Mouse (Mus musculus) neural tube, embryonic 15.5 days (tissue): Measurements from ENCODE around the gene Gm17660. TPM values are rescaled to one million over a fixed set of nuclear protein-coding genes. Genes with fewer than 3 reads are reported as not detected.

ENCODE experiments used
- ATAC-seq: fragments of 200-750 bp; cut with Nextera tagmentation; 2 replicates; pipeline ENCODE4 v1.8.0; 2017; ENCODE audit warnings: mild to moderate bottlenecking, moderate TSS enrichment, moderate library complexity; ENCODE audit not compliant: low FRiP score
- H3K27ac ChIP-seq: fragments of 300-500 bp; sonication (generic); replicated peaks from 2 replicates; pipeline ENCODE4 v1.5.1; 2015; ENCODE audit warnings: mild to moderate bottlenecking, inconsistent platforms
- H3K27me3 ChIP-seq: fragments of 300-500 bp; sonication (generic); replicated peaks from 2 replicates; pipeline ENCODE4 v1.6.1; 2015; ENCODE audit warnings: inconsistent platforms
- H3K36me3 ChIP-seq: fragments of 300-500 bp; sonication (generic); 2 replicates; pipeline ENCODE4 v1.6.1; 2015; ENCODE audit warnings: inconsistent platforms
- H3K4me1 ChIP-seq: fragments of 300-500 bp; sonication (generic); 2 replicates; pipeline ENCODE4 v1.6.1; 2015; ENCODE audit warnings: inconsistent platforms
- H3K4me2 ChIP-seq: fragments of 300-500 bp; sonication (generic); 2 replicates; pipeline ENCODE4 v1.6.1; 2015; ENCODE audit warnings: inconsistent platforms, mild to moderate bottlenecking, moderate library complexity
- H3K4me3 ChIP-seq: fragments of 300-500 bp; sonication (generic); replicated peaks from 2 replicates; pipeline ENCODE4 v1.5.1; 2015; ENCODE audit warnings: mild to moderate bottlenecking, inconsistent platforms
- H3K9ac ChIP-seq: fragments of 300-500 bp; sonication (generic); replicated peaks from 2 replicates; pipeline ENCODE4 v1.6.1; 2015; ENCODE audit warnings: mild to moderate bottlenecking, inconsistent platforms
- H3K9me3 ChIP-seq: fragments of 300-500 bp; sonication (generic); replicated peaks from 2 replicates; pipeline ENCODE4 v1.6.1; 2016; ENCODE audit warnings: inconsistent platforms
- WGBS: fragments of 180-500 bp; shearing (Covaris S2); methylation state at CpG from one replicate; pipeline ENCODE4 v1.1.7; 2015; ENCODE audit warnings: mixed read lengths; 5-methylcytosine and 5-hydroxymethylcytosine counted together
- polyA plus RNA-seq: library from polyadenylated mRNA; unstranded; fragments of >200 nt; fragmentation: Nextera tagmentation; extraction: Ambion mirVana; gene quantifications from 2 replicates; pipeline ENCODE4 v1.2.1, GENCODE M21; 2015

The Gm17660 gene
- polyA plus RNA-seq, 1 experiment from 2014 or later = not detected

GRCm38 (mm10) chr5:104074388-104074787, 3.0 kb downstream of the Gm17660 start:
- Histone ChIP-seq H3K36me3 (0 out of 2 replicates have a peak, but pooled peaks cover 3% of the 10 kb centered on the region), H3K27me3 (no peaks in the 10 kb centered on the region), H3K9me3 (no peaks in the 10 kb centered on the region), H3K4me1 (peaks cover 21% of the 10 kb centered on the region), H3K4me2 (0 out of 2 replicates have a peak overlapping the region, but pooled peaks have one; percentile 13), H3K4me3 (no peak overlapping the region), H3K9ac (no peak overlapping the region), H3K27ac (no peak overlapping the region)
- no peak for ATAC-seq
- WGBS = 42% methylated on average over 12 of the region's 12 CpGs

- no peaks in the 10 kb centered on the region for H3K9me3 ChIP-seq
- H3K27me3 ChIP-seq = no peaks in the 10 kb centered on the region
- H3K4me1 ChIP-seq = peaks cover 21% of the 10 kb centered on the region
- H3K27ac ChIP-seq = no peak overlapping the region
- ATAC-seq = peak; percentile 84
- H3K9ac ChIP-seq = no peak overlapping the region
- no peaks in the 10 kb centered on the region for H3K36me3 ChIP-seq
- WGBS = 68% methylated on average over 5 of the region's 5 CpGs
- H3K4me3 ChIP-seq = no peak overlapping the region
- no peak overlapping the region for H3K4me2 ChIP-seq
Measured at GRCm38 (mm10) chr5:104073602-104074001, 3.8 kb downstream of the Gm17660 start.

GRCm38 (mm10) chr5:104072272-104072886, 5.0 kb downstream of the Gm17660 start:
- no peaks in the 10 kb centered on the region for H3K36me3 ChIP-seq
- ATAC-seq = peak; percentile 90
- no peak overlapping the region for H3K4me3 ChIP-seq
- WGBS = 5% methylated on average over 6 of the region's 8 CpGs
- H3K27me3 ChIP-seq = no peaks in the 10 kb centered on the region
- H3K9me3 ChIP-seq = no peaks in the 10 kb centered on the region
- H3K9ac ChIP-seq = no peak overlapping the region
- H3K4me2 ChIP-seq = peak overlapping the region; percentile 15; the same call in 1 of the 2 replicates
- peaks cover 21% of the 10 kb centered on the region for H3K4me1 ChIP-seq
- H3K27ac ChIP-seq = peak overlapping the region; percentile 70

- ATAC-seq = no peak
- H3K4me1 ChIP-seq = peaks cover 14% of the 10 kb centered on the region
- H3K27me3 ChIP-seq = no peaks in the 10 kb centered on the region
- no peak overlapping the region for H3K4me3 ChIP-seq
- no peak overlapping the region for H3K9ac ChIP-seq
- H3K4me2 ChIP-seq = no peak overlapping the region
- H3K27ac ChIP-seq = 0 out of 2 replicates have a peak overlapping the region, but pooled peaks have one; percentile 11
- H3K9me3 ChIP-seq = no peaks in the 10 kb centered on the region
- 66% methylated on average over 4 of the region's 4 CpGs for WGBS
- H3K36me3 ChIP-seq = no peaks in the 10 kb centered on the region
Measured at GRCm38 (mm10) chr5:104071048-104071447, 6.4 kb downstream of the Gm17660 start.

- 88% methylated on average over 7 of the region's 7 CpGs for WGBS
- Histone ChIP-seq H3K4me3 (no peak overlapping the region), H3K27me3 (no peaks in the 10 kb centered on the region), H3K36me3 (peaks cover 6% of the 10 kb centered on the region), H3K9ac (no peak overlapping the region), H3K9me3 (no peaks in the 10 kb centered on the region), H3K27ac (no peak overlapping the region), H3K4me2 (no peak overlapping the region), H3K4me1 (peaks cover 6% of the 10 kb centered on the region)
- no peak for ATAC-seq
Measured at GRCm38 (mm10) chr5:104068751-104069150, 8.7 kb downstream of the Gm17660 start.

- no peaks in the 10 kb centered on the region for H3K27me3 ChIP-seq
- no peaks in the 10 kb centered on the region for H3K9me3 ChIP-seq
- no peak for ATAC-seq
- H3K9ac ChIP-seq = no peak overlapping the region
- WGBS = 91% methylated on average over 11 of the region's 11 CpGs
- peaks cover 39% of the 10 kb centered on the region for H3K36me3 ChIP-seq
- peaks cover 7% of the 10 kb centered on the region; the same call in 1 of the 2 replicates for H3K4me1 ChIP-seq
- no peak overlapping the region for H3K4me3 ChIP-seq
- H3K27ac ChIP-seq = no peak overlapping the region
- H3K4me2 ChIP-seq = no peak overlapping the region
Measured at GRCm38 (mm10) chr5:104062773-104063551, 14.4 kb downstream of the Gm17660 start.

- H3K4me2 ChIP-seq = no peak overlapping the region
- no peaks in the 10 kb centered on the region for H3K9me3 ChIP-seq
- no peaks in the 10 kb centered on the region for H3K27me3 ChIP-seq
- H3K36me3 ChIP-seq = peaks cover 39% of the 10 kb centered on the region
- H3K27ac ChIP-seq = no peak overlapping the region
- WGBS = 85% methylated on average over 13 of the region's 13 CpGs
- ATAC-seq = no peak
- H3K4me3 ChIP-seq = no peak overlapping the region
- H3K4me1 ChIP-seq = peaks cover 7% of the 10 kb centered on the region; the same call in 1 of the 2 replicates
- H3K9ac ChIP-seq = no peak overlapping the region
Measured at GRCm38 (mm10) chr5:104061936-104062772, 15.3 kb downstream of the Gm17660 start.

GRCm38 (mm10) chr5:104060429-104060828, 17.0 kb downstream of the Gm17660 start:
- 0 out of 2 replicates have a peak overlapping the region, but pooled peaks have one; percentile 18 for H3K27ac ChIP-seq
- 68% methylated on average over 5 of the region's 5 CpGs for WGBS
- peaks cover 7% of the 10 kb centered on the region; the same call in 1 of the 2 replicates for H3K4me1 ChIP-seq
- no peak for ATAC-seq
- no peaks in the 10 kb centered on the region for H3K27me3 ChIP-seq
- no peak overlapping the region for H3K4me3 ChIP-seq
- no peak overlapping the region for H3K9ac ChIP-seq
- H3K36me3 ChIP-seq = peaks cover 39% of the 10 kb centered on the region
- H3K4me2 ChIP-seq = no peak overlapping the region
- H3K9me3 ChIP-seq = no peaks in the 10 kb centered on the region

GRCm38 (mm10) chr5:104059628-104060027, 17.8 kb downstream of the Gm17660 start:
- H3K4me3 ChIP-seq = no peak overlapping the region
- no peaks in the 10 kb centered on the region for H3K9me3 ChIP-seq
- peaks cover 7% of the 10 kb centered on the region; the same call in 1 of the 2 replicates for H3K4me1 ChIP-seq
- H3K36me3 ChIP-seq = peaks cover 36% of the 10 kb centered on the region
- H3K4me2 ChIP-seq = no peak overlapping the region
- 0 out of 2 replicates have a peak overlapping the region, but pooled peaks have one; percentile 18 for H3K27ac ChIP-seq
- peak; percentile 69; the same call in 1 of the 2 replicates for ATAC-seq
- H3K9ac ChIP-seq = no peak overlapping the region
- H3K27me3 ChIP-seq = no peaks in the 10 kb centered on the region
- 39% methylated on average over 9 of the region's 9 CpGs for WGBS

- Histone ChIP-seq H3K4me1 (peaks cover 7% of the 10 kb centered on the region; the same call in 1 of the 2 replicates), H3K36me3 (peaks cover 32% of the 10 kb centered on the region), H3K4me3 (no peak overlapping the region), H3K4me2 (no peak overlapping the region), H3K27me3 (no peaks in the 10 kb centered on the region), H3K27ac (no peak overlapping the region), H3K9me3 (no peaks in the 10 kb centered on the region), H3K9ac (no peak overlapping the region)
- no peak for ATAC-seq
- WGBS = 70% methylated on average over 15 of the region's 15 CpGs
Measured at GRCm38 (mm10) chr5:104058021-104058420, 19.4 kb downstream of the Gm17660 start.

- no peak overlapping the region for H3K9ac ChIP-seq
- peaks cover 7% of the 10 kb centered on the region; the same call in 1 of the 2 replicates for H3K4me1 ChIP-seq
- no peaks in the 10 kb centered on the region for H3K27me3 ChIP-seq
- no peaks in the 10 kb centered on the region for H3K9me3 ChIP-seq
- H3K27ac ChIP-seq = no peak overlapping the region
- no peak for ATAC-seq
- no peak overlapping the region for H3K4me2 ChIP-seq
- no peak overlapping the region for H3K4me3 ChIP-seq
- H3K36me3 ChIP-seq = peaks cover 27% of the 10 kb centered on the region
- WGBS = 86% methylated on average over 7 of the region's 7 CpGs
Measured at GRCm38 (mm10) chr5:104056295-104056694, 21.1 kb downstream of the Gm17660 start.
